Mouse (Mus musculus) retina, adult 2 months (tissue): ENCODE data around the gene Anxa8.

ENCODE experiments used
- DNase-seq: peaks from one replicate; pipeline ENCODE4 v3.0.0-alpha.2; 2012; ENCODE audit warnings: low read depth, low spot score

Gene Anxa8

DNA sequence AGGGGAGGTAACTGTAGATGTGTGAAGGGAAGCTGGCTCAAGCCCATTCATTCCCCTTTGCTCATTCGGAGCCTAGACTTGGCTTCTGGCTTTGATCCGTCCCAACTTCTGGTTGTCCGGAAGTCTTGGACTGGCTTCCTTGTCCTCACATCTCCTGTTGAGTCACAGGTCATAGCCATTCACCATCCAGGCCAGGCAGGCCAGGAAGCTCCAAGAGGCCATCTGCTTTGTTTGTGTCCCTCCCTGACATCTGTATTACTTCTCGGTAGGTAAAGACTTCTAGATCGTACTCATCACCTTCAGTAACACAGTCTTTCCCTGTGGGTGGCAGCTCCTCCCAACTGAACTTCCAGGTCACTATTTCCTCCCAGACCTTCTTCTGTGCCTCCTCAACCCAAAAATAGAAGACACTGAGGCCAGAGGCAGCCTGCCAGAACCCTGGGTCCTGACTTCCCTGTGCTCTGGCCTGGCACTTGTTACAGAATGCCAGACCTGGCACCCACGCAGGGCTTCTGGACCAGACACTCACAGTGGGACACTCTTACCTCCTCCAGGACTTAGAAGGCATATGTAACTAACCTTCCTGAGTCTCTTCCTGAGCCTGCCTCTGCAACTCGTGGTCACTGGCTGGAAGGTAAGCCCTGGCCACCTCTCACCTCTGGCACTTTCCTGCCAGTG is 33.4 kb downstream of the Anxa8 start:
- DNase-seq, result no peak

DNA sequence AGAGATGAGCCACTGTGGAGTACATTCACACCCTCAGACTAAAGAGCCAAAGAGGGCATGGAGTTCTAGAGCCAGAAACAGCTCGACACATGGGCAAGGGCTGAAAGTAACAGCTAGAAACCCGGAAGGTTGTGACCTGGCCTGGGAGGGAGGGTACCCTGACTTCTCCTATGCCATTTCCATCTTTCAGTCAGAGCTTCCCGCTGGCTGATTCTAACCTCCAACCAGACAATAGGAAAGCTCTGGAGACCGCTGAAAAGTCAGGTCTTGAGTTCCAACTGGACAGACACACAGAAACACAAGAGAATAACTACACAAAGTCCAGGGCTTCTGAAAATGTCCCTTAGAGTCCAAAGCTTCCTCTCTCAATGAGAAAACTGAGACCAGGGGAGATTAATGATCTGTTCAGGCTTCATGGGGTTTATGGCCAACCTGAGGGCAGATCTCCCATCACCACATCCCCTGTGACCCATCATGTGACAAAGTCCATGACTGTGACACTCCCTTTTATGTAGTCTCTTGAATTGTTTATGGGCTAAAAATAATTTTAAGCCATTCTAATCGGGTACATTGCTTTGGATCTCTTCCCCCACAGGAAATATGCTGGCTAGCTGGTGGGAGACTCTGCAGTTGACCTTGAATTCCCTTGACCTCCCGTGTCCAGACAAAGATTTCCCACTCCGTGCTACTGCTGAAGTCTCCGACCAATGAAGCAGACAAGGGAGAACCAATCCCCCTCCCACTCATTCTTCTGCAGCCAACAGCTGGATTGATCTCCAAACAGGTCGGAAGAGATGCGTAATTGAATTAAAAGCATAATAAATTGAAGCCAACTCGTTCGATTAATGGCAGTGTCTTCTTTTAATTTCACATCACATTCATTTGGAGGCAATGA is 34.5 kb downstream of the Anxa8 start:
- no peak for DNase-seq

DNA sequence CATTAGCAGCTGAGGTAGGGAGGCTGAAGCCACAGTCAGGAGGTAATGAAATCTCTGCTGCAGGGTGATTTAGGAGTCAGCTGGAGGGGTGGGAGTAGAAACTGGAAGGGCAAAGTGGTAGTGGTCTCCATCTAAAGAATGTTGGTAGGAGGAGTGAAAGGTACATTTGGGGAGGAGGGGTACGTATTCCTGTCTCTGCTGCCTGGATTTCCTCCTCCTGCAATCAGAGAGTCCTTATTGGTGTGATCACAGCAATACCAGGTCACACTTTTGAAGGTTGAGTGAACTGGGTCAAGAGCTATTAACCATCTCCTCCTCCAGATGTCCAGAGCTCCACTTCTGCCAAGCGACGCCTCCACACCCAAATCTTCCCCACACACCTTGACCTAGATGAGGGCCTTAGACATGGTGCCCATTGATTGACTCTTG is 35.2 kb downstream of the Anxa8 start:
- no peak for DNase-seq

DNA sequence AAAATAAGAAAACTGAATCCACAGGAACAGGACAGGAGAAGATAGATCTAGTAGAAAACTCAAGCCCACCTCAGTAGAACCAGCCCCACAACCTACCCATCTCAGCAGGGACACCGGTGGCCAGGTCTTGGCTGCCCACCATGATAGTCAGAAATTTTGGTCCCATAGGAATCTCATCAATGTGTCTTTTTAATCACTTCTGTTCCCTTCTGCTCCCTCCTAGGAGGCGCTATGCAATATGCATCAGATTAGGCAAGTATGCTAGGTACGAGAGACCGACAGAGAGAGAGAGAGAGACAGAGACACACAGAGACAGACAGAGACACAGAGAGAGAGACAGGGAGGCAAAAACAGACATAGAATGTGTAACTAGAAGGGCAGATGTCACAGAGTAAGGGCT is 35.9 kb downstream of the Anxa8 start:
- no peak for DNase-seq

DNA sequence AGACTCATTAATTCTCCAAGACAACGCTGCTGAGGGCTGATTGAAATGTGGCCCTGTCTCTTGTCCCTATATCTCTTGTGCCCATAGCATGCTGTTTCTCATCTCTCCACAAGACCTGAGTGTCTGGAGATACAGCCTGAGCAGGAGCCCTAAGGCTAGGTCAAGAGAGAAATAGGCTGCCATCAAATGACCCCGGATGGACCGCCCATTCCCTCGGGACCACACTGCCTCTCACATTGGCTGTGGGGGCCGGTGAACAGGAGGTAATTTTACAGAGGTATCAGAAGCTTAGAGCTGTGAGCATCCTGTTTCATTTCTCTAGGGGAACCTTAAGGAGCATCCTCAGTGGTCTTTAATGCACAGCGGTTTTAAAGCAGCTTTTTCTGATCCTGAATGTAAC is 45.4 kb downstream of the Anxa8 start:
- no peak for DNase-seq

DNA sequence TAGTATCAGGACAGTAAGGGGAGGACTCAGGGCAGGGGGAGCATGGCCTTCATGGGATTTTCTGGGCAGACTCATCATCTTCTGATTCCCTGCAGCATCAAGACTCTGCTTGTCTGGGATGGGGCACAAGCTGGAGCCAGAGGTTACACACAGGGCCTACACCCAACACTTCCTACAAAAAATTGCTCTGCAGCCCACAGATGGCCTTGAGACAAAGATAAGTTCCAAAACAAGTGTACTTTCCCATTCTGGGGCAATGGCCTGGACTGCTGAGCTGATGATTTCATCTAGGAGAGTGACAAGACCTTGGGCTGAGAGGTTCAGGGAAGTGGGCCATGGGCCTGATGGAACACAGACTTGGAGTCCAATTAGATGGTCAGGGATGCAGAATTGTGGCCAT is 49.6 kb downstream of the Anxa8 start:
- DNase-seq, result no peak

DNA sequence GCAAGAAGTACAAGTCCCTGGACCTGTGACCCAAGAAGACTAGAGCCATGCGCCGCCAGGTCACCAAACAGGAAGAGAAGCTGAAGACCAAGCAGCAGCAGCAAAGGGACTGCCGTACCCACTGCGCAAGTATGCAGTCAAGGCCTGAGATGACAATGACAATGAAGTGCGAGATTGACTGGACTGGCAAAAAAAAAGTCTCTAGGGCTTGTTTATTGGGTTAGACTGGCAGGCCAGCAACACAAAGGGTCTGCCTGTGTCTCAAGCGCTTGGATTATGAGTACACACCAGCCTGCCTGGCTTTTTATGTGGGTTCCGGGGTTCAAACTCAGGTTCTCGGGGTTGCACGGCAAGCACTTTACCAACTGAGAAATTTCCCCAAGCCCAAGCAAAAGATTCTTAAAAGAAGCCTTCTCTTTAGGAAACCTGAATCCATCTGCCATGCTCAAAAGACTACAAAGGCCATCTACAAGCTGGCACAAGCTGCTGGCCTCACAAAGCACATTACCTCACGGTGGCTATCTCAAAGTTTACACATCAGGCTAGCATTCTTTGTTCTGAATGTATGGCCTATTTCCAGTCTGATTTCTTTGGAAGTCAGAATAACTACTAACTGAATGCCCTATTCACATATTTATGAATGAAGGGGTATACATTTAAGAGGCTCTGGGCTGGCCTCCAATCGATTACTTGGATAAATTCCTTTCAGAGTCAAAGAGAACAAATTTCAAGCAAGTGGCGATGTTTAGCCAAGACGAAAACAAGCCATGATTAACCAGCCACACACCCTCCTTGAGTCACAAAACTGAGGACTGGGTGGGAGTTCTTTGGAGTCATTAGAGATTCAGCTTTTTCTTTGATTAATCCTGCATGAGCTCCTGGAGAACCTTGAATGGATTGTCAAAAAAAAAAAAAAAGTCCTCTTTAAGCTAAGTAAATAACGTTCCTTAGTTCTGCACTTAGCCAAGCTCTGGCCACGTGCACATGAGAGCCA is 54.2 kb downstream of the Anxa8 start:
- DNase-seq, result no peak

DNA sequence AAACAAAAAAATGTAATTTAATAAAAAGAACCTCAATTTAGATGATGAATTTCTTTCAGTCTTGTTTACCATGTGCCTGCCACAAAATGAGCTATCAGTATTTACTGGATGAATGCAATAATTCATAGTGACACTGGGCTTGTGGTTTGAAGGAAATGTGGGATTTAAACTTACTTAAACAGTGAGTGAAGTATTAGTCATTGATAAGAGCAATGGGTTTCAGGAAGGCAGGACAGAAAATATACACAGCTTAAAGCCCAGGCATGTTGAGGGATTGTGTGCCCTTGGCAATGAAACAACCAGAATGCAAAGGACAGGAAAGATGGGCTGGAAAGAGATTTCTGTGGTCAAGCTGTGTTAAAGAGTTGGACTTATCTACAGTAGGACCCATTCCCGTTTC is 56.5 kb downstream of the Anxa8 start:
- DNase-seq, result no peak

DNA sequence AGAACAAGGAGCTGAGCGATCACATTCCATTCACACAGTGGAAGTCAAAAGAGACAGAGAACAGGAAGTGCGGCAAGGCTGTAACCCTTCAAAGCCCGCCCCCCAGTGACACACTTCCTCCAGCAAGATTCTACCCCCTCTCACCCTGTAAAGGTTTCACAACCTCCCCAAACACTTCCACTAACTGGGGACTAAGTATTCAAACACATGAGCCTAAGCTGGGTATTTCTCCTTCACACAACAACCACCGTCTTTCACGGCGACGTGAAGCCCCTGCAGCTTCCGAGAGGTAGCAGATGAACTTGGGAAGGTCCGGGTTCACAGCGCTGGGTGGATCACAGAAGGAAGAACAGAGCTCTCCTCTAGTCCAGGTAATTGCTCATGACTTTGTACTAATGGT is 57.1 kb downstream of the Anxa8 start:
- no peak for DNase-seq
